Mouse (Mus musculus) WW6 (cell line): Measurements from ENCODE around the gene Cyth3.

Experiments
- DNase-seq: peaks from one replicate; pipeline ENCODE4 v3.0.0-alpha.2; 2013; ENCODE audit warnings: low read depth, low spot score

The Cyth3 gene

GRCm38 (mm10) chr5:143621893-143622622, at the start of gene Cyth3:
Gene Cyth3, plus strand, starts transcription at chr5:143622447.
- DNase-seq = peak; percentile 69

DNA sequence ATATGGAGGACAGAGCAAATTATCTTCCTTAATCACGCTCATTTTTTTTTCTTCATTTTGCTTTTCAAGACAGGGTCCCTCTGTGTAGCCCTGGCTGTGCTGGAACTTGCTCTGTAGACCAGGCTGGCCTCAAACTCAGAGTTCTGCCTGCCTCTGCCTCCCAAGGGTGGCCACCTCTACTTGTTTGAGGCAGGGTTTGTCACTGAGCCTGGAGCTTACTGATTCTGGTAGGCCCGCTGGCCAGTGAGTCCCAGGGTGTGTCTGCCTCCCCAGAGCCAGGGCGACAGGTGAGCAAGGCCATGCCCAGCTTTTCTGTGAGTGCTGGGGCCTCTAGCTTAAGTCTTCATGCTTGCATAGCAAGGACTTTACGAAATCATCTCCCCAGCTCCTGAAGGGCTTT, 49.2 kb upstream of the Cyth3 start:
- DNase-seq = no peak

DNA sequence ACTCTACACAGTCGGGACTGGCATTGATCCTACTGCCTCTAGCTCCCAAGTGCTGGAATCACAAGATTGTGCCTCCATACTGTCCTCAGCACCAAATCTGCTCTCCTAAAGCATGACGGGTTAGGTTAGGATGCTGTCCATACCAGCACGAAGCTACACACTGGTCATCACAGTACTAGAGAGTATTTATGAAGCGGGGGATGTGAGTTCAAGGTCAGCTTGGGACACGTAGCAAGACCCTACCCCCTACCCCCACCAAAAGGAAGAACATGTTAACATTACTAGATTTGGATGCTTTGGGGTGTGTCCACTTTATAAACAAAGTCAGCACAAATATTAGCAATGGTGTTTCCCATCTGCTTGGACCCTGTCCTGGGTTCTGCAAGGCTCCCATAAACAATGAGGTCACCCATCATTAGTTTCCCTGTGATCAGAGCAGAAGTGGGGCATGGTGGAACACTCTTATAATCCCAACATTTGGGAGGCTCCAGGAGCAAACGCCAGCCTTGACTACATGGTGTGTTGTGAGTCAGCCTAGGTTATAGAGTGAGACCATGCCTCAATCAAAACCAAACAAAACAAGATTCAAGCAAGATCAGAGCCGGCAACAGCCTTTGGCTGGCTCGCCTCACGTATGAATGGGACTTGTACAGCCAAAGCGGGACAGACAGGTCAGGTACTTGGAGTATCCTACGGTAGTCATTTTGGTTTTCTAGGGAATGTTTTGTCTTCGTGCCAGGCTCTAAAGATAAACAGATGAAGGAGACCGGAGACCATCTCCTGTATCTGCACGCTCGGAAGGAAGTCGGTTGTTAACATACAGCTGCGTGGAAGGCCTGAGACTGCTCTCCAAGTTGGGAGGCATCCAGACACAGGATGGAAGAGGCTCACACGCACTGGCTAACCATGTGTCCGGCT, 47.7 kb upstream of the Cyth3 start:
- DNase-seq = no peak

DNA sequence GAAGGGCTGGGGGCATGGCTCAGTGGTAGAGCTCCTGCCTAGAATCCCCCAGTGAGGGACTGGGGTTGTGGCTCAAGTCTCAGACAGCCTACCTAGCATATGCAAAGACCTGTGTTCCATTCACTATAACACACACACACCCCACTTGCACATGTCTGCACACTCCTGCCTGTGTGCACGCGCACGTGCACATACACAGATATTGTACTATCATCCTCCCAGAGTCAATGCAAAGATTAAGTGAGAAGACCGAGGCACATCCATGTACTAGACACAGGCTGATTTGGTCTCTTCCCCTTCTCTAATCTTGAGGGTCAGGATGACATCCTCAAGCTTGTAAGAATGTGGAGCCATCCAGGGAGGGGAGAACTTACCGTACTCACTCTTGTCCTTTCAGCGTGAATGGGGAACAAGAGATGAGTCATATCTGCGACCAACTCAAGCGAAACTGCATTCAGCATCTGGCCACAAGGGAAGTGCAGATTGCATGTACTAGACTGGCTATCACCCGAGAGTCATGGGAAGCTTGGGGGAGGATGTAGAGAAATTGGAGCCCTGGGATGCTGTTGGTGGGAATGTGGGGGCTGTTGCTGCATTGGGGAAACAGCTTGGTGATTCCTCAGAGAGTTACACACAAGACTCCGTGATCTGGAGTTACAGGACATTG, 42.6 kb upstream of the Cyth3 start:
- DNase-seq = no peak

- no peak for DNase-seq
These were observed 41.3 kb upstream of the Cyth3 start for GRCm38 (mm10) chr5:143580982-143581381.

- no peak for DNase-seq
These were observed 40.4 kb upstream of the Cyth3 start for GRCm38 (mm10) chr5:143581874-143582273.

DNA sequence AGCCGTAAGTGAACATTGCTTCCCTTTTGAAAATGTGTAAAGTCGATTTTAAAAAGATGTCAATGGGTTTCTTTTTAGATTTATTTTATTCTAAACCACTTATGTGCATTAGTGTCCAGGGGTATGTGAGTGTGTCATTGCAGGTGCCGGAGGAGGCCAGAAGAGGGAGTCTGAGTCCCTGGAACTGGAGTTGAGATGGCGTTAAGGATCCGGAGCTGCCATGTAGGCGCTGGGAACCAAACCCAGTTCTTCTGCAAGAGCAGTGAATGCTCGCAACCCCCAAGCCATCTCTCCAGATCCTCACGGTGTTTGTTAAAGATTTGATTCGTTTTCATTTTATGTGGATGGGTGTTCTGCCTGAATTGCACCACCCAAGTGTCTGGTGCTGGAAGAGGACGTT, 39.2 kb upstream of the Cyth3 start:
- no peak for DNase-seq

DNA sequence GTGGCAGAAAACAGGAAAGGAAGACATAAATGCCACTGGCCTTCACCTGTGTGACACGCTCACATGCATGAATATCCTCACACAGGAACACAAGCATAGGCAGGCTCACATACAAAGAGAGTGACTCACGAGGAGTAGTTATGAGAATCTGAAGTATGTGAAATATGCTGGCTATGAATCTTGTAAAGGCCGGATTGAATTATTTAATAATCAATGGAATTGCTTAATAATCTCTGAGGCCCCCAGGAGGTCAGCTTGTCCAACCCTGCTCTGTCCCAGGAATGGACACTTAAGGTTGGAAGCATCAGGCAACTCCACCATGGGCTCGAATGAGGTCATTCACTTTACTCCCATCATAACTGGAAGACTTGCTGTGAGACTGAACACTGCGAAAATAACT, 37.3 kb upstream of the Cyth3 start:
- DNase-seq = no peak

DNA sequence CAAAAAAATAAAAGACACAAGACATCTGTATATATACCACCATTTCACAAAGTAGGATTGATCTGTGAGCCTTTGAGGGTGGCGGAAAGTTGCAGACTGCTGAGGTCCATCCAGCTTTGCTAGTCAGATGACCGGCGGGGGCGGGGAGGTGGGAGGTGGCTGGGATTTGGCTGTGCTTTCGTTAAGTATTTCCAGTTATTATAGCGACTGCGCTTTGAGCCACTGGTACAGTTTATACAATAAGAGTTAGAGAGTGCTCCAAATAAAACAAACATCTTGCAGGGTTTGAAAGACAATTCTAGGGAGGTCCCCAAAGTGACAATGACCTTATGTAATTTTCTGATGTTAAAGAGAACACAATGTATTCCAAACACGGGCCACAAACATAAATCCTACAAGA, 35.9 kb upstream of the Cyth3 start:
- no peak for DNase-seq

DNA sequence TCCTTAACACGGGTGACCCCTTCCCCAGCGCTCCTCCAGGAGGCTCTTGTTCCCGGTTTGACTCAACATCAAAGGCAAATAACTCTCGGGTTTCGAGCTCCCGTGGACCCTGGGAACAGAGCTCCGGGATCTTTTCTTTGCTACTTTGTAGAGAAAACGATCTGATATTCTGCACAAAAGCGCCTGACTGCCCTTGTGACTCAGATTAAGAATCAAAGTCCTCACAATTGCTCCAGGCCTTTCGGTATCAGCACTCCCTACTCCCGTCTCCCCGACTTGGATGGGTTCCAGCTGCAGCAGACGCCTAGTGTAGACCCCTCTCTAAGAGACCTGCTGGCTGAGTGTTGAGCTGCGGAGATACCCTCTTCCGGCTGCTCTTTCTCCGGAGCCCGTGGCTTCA, 33.1 kb upstream of the Cyth3 start:
- DNase-seq = no peak

DNA sequence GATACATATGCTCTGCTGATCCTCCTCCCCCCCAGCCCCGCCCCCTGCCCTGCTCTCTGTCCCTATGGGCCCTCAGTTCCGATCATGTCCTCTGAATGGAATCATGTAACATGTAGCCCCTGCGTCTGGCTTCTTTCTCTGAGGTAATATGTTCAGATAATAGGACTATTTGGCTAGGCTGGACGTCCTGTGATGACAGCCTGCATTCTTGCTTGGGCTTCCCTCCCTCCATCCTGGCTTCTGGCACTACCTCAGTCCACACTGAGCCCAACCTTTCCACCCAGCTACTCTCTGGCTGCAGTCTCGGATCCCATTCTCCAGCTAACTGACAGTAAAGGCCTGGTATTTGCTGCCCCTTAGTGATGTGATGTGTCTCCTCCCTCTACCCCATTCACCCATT, 29.3 kb upstream of the Cyth3 start:
- no peak for DNase-seq

GRCm38 (mm10) chr5:143593563-143594146, 28.6 kb upstream of the Cyth3 start:
- no peak for DNase-seq

- no peak for DNase-seq
These were observed 27.8 kb upstream of the Cyth3 start for GRCm38 (mm10) chr5:143594291-143595065.

DNA sequence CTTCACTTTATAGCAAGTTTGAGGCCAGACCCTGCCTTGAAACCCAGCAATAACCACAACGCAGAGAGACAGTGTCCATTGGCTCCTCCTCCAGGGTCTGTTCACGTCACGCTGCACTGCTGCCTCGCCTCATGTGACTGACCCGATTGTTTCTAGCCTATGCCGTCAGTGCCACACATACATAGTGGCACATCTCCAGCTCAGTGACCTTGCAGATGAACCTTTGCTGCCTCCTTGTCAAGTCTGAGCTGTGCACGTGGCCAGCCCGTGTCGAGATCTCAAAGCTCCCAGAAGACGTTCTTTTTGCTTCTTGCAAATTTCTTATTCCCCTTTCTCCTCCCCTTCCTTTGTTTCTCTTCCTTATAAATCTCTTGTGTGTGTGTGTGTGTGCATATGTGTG, 20.2 kb upstream of the Cyth3 start:
- DNase-seq = no peak

GRCm38 (mm10) chr5:143604157-143604774, 18.0 kb upstream of the Cyth3 start:
- DNase-seq = no peak

- no peak for DNase-seq
These were observed 15.5 kb upstream of the Cyth3 start for GRCm38 (mm10) chr5:143606756-143607155.

GRCm38 (mm10) chr5:143608175-143608574, 14.1 kb upstream of the Cyth3 start:
- DNase-seq = no peak

GRCm38 (mm10) chr5:143611954-143612353, 10.3 kb upstream of the Cyth3 start:
- DNase-seq = no peak

DNA sequence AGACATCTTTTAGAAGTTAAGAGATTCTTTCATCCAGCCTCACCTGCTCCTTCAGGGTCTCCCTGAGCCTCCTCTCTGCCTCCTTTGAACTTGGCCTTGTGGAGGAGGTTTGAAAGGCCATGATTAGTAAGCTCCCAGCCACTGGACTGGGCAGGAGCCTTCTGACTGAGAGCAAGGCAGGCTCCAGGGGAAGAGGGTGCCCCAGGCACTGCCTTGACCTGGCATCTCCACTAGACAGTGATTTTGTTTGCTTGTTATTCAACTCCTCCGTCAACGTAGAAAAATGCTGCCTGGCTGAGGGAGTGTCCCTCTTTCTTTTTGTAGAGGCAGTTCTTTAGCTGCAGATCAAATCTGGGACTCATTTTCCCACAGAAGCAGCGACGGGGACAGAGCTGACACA, 9.0 kb upstream of the Cyth3 start:
- no peak for DNase-seq

DNA sequence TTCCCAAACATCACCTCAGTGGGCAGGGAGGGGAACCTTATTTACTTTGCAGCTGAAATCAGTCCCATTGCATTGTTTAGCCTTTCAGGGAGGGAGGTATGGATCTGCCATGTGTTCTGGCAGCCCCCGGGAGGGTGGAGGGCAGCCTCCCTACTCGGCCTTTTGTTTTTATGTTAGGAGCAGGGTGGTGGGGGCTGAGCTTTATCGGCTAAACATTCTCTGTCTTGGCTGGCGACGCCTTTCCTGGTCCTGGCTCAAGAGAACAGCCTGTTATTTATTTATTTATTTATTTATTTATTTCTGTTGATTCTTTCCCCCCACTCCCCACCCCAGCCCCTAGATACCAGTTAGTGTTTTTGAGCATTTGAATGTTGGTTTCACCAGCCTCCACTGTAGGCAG, 7.7 kb upstream of the Cyth3 start:
- DNase-seq = no peak

GRCm38 (mm10) chr5:143615353-143615752, 6.9 kb upstream of the Cyth3 start:
- DNase-seq = no peak
